Mouse (Mus musculus) CH12.LX (cell line): ENCODE results near the gene Dhx37.

ENCODE experiments used
- CHD1 ChIP-seq: IDR thresholded peaks from 2 replicates; pipeline ENCODE4 v1.6.1; 2012; ENCODE audit warnings: low read depth, low read length, improper control_type of control experiment, inconsistent platforms
- CHD2 ChIP-seq: IDR thresholded peaks from 2 replicates; pipeline ENCODE4 v1.6.1; 2011; ENCODE audit warnings: low read length, improper control_type of control experiment
- CTCF ChIP-seq, 2 experiments: IDR thresholded peaks in 1 of 2; conservative IDR thresholded peaks in 1 of 2; 2 replicates each; pipeline ENCODE4 v1.5.1; 2011 to 2012; ENCODE audit warnings: low read depth in 2 of 2, low read length in 2 of 2, improper control_type of control experiment in 1 of 2, inconsistent platforms in 1 of 2, mild to moderate bottlenecking in 1 of 2, moderate library complexity in 1 of 2
- ELF1 ChIP-seq: IDR thresholded peaks from 2 replicates; pipeline ENCODE4 v1.6.1; 2014; ENCODE audit warnings: low read depth, mild to moderate bottlenecking, inconsistent platforms, low read length, improper control_type of control experiment
- EP300 ChIP-seq: IDR thresholded peaks from 2 replicates; pipeline ENCODE4 v1.6.1; 2011; ENCODE audit warnings: low read length, improper control_type of control experiment
- JUND ChIP-seq: conservative IDR thresholded peaks from 2 replicates; pipeline ENCODE4 v1.6.1; 2011; ENCODE audit warnings: low read depth, low read length, improper control_type of control experiment
- KAT2A ChIP-seq: IDR thresholded peaks from 2 replicates; pipeline ENCODE4 v1.6.1; 2012; ENCODE audit warnings: low read length, improper control_type of control experiment, inconsistent platforms; ENCODE audit not compliant: insufficient replicate concordance
- MAFK ChIP-seq: IDR thresholded peaks from 2 replicates; pipeline ENCODE4 v1.6.1; 2011; ENCODE audit warnings: low read length, improper control_type of control experiment; ENCODE audit not compliant: insufficient replicate concordance
- MAX ChIP-seq: IDR thresholded peaks from 2 replicates; pipeline ENCODE4 v1.6.1; 2011; ENCODE audit warnings: low read length, improper control_type of control experiment
- NRF1 ChIP-seq: IDR thresholded peaks from 2 replicates; pipeline ENCODE4 v1.6.1; 2014; ENCODE audit warnings: low read depth, mild to moderate bottlenecking, inconsistent platforms, low read length, improper control_type of control experiment, moderate library complexity
- POLR2A ChIP-seq: IDR thresholded peaks from 2 replicates; pipeline ENCODE4 v1.6.1; 2011; ENCODE audit warnings: low read depth, mild to moderate bottlenecking, improper control_type of control experiment, low read length
- POLR2AphosphoS2 ChIP-seq: IDR thresholded peaks from 2 replicates; pipeline ENCODE4 v1.6.1; 2011; ENCODE audit warnings: low read depth, low read length, improper control_type of control experiment
- USF1 ChIP-seq: IDR thresholded peaks from 2 replicates; pipeline ENCODE4 v1.6.1; 2014; ENCODE audit warnings: low read depth, mild to moderate bottlenecking, inconsistent platforms, low read length, improper control_type of control experiment
- ZKSCAN1 ChIP-seq: IDR thresholded peaks from 2 replicates; pipeline ENCODE4 v1.6.1; 2012; ENCODE audit warnings: low read depth, inconsistent platforms, low read length, improper control_type of control experiment, borderline replicate concordance

DNA sequence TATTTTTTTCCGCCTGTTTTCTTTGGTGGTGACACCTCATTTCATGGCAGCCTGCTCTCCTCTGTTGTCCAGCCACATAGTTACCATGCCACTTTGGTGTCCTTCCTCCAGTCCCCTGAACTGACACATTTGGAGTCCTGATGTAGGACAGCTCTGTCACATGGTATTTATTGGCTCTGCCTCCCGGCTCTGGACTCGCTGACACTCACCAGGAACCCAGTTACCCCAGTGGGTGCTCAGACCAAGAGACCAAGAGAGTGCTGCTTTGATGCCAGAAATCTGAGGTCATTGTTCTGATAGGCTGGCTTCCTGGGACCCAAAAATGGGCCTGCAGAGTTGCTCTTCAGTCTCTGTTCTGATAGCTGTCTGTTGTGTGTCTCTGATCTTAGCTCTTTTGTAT is 14.1 kb upstream of the Dhx37 start:
- no peak for TF ChIP-seq CTCF (conservative IDR thresholded peaks at IDR 0.05 in 1 of 2, IDR thresholded peaks at IDR 0.05 in 1 of 2; ENCODE audit: low read depth in 2 of 2, low read length in 2 of 2)
- TF ChIP-seq POLR2AphosphoS2 = no peak
- no peak for TF ChIP-seq EP300
- TF ChIP-seq POLR2A = no peak
- TF ChIP-seq MAX = no peak
- no peak for TF ChIP-seq USF1
- TF ChIP-seq JUND = no peak
- TF ChIP-seq CHD2 = no peak
- no peak for TF ChIP-seq NRF1
- TF ChIP-seq KAT2A = no peak
- TF ChIP-seq CHD1 = no peak
- no peak for TF ChIP-seq ELF1
- no peak for TF ChIP-seq ZKSCAN1
- TF ChIP-seq MAFK = no peak
